Mouse (Mus musculus) kidney, adult 18-20 months (tissue): Measurements from ENCODE around the gene Kif16b.
"Not testable (repeated sequence)": the region's sequence is repeated elsewhere in the genome, so short reads cannot be mapped to it uniquely, and the experiment has no call there.

Source experiments
- DNase-seq: peaks from one replicate; pipeline ENCODE4 v3.0.0; 2021

Gene Kif16b

GRCm38 (mm10) chr2:142584851-142585737 is 316.2 kb downstream of the Kif16b start:
- no peak for DNase-seq

DNA sequence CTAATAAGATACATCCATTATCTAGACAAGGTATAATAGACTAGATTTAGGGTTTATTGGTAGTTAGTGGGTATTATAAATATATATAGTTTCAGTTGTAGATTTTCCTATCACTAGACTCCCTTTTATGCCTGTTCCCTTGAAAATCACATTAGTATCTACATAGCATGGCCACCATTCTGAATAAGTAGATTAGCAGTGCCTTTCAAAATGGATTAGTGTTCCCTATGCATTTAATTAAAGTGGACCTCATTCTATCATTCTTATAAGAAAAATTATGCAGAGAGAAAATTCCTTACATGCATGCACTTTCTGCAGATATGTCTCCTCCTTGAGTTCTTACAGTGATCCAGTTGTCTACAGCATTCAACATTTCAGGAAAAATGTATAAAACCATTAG is 320.9 kb downstream of the Kif16b start:
- no peak for DNase-seq

DNA sequence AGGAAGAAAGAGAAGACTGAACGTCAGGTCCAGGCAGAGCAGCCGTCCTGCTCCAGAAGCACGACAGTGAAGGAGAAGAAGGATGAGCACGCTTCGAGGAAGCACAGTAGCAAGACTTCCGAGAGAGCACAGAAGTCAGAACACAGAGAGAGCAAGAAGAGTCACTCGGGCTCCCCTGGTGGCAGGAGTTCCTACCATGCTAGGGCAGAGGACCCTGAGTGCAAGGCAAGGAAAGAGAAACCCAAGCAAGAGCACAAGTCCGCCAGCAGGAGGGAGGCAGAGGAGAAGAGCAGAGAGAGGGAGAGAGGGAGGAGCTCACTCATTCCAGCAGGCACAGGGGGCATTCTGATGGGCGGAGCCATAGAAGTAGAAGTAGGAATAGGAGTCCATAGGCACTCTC is 323.9 kb downstream of the Kif16b start:
- not testable (repeated sequence) for DNase-seq

DNA sequence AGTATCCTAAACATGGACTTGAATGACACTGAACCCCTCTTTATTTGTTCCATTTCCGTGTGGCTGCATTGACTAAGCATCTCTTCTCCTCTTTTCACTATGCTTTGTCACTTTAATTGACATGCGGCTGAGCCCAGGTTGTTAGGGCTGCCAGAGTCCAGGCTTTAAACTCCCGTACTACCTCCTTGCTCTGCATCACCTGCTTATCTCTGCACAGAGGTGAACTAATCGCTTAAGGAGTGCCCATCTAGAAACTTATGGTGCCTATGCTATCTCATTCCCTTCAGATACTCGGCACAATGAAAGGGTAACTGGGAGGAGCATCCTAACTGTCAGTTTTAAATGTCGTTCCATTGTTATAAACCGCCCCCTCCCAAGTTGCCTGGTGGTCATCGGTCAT is 331.6 kb downstream of the Kif16b start:
- no peak for DNase-seq
